Mouse (Mus musculus) cortical plate, adult 2 months (tissue): ENCODE results near the gene Tmem98. TPM values are rescaled to one million over a fixed set of nuclear protein-coding genes. Genes with fewer than 3 reads are reported as not detected.

ENCODE experiments used
- H3K27ac ChIP-seq: fragments of 200-500 bp; 2 replicates; pipeline ENCODE4 v1.5.1; 2012; ENCODE audit warnings: low read length, control low read depth, inconsistent platforms; ENCODE audit not compliant: insufficient read depth
- H3K4me1 ChIP-seq: fragments of 200-500 bp; 2 replicates; pipeline ENCODE4 v1.6.1; 2011; ENCODE audit warnings: low read length; ENCODE audit not compliant: control insufficient read depth, insufficient read depth
- H3K4me3 ChIP-seq: fragments of 200-500 bp; 2 replicates; pipeline ENCODE4 v1.5.1; 2011; ENCODE audit warnings: mild to moderate bottlenecking, low read length, control low read depth; ENCODE audit not compliant: insufficient read depth
- CTCF ChIP-seq: fragments of 200-500 bp; IDR thresholded peaks from 2 replicates; pipeline ENCODE4 v1.5.1; 2011; ENCODE audit warnings: mild to moderate bottlenecking, control low read depth, low read length; ENCODE audit not compliant: insufficient read depth; ENCODE audit errors: extremely low read depth
- POLR2A ChIP-seq: fragments of 200-500 bp; IDR thresholded peaks from 2 replicates; pipeline ENCODE4 v1.6.1; 2011; ENCODE audit warnings: mild to moderate bottlenecking, low read length, control low read depth; ENCODE audit not compliant: insufficient read depth; ENCODE audit errors: extremely low read depth
- polyA plus RNA-seq: library from polyadenylated mRNA; depleted of rRNA; stranded (reverse); fragments of >200 nt; gene quantifications from 2 replicates; pipeline ENCODE4 v1.2.3, GENCODE M21; 2012

The Tmem98 gene
- polyA plus RNA-seq, 1 experiment = 22.7 TPM

DNA sequence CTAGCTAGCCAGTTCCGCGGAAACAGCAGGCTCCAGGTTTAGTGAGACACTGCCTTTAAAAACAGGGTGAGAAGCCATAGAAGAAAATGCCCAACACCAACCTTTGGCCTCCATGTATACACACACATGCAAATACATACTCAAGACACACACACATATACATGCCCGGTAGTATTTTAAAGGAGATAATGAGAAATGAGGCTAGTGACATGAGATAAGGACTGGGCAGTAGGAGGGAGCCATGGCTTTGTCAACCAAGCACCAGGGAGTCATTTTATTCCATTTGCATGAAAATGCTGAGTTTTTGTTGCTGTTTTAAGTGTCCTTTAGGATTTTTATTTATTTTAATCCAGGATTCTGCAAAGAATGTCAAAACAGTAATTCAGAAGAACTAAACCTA is 19.6 kb upstream of the Tmem98 start:
- no peak for TF ChIP-seq POLR2A
- Histone ChIP-seq H3K27ac (no peak overlapping the region), H3K4me1 (no peaks in the 10 kb centered on the region), H3K4me3 (no peak overlapping the region)

DNA sequence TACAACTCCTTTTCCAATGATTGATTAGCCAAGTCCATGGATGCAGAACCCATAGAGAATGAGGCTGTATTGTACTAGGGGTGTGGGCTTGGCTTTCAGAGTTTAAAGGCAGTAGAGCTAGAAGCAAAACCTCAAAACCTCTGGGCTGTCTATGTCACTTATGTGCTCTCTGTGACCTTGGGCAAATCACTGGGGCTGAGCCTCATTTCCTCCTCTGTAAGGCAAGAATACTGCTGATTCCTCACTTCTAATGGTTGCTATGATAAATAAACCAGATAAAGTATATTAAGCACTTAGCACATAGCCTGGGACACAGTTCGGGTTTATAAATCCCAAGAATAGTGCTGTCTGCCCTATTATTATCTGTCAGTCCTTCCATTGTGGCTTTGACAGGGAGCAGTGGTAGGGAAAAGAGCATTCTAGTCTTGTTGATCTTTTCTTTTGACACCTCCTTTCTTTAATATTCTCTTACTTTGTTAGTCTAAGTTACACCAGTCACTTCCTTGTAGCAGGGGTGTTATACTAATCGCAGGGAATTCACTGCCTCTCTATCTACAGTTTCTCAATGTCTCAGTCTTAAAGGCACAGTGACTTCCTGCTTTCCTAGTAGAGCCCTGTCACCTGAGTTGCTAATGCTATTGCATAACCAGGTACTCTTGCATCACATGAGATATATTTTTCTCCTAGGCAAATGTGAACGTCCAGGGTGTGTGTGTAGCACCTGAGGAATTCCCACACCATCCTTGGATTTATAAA is 18.1 kb upstream of the Tmem98 start:
- no peak overlapping the region for H3K27ac ChIP-seq
- no peak overlapping the region for H3K4me3 ChIP-seq
- no peak for TF ChIP-seq POLR2A
- H3K4me1 ChIP-seq = no peaks in the 10 kb centered on the region

GRCm38 (mm10) chr11:80793386-80793785 is 16.6 kb upstream of the Tmem98 start:
- H3K27ac ChIP-seq = no peak overlapping the region
- TF ChIP-seq CTCF (no peak), POLR2A (no peak)
- no peaks in the 10 kb centered on the region for H3K4me1 ChIP-seq

GRCm38 (mm10) chr11:80794290-80794689 is 15.7 kb upstream of the Tmem98 start:
- no peak overlapping the region for H3K27ac ChIP-seq

More at GRCm38 (mm10) chr11:80793386-80793785, 16.6 kb upstream of the Tmem98 start:
- no peak overlapping the region for H3K4me3 ChIP-seq

GRCm38 (mm10) chr11:80795431-80795830 is 14.5 kb upstream of the Tmem98 start:
- Histone ChIP-seq H3K27ac (no peak overlapping the region), H3K4me3 (no peak overlapping the region), H3K4me1 (peaks cover 1% of the 10 kb centered on the region; the same call in 1 of the 2 replicates)
- TF ChIP-seq CTCF = no peak
- TF ChIP-seq POLR2A = no peak

More at GRCm38 (mm10) chr11:80794290-80794689, 15.7 kb upstream of the Tmem98 start:
- H3K4me3 ChIP-seq = no peak overlapping the region
- no peak for TF ChIP-seq CTCF
- no peak for TF ChIP-seq POLR2A
- peaks cover 1% of the 10 kb centered on the region; the same call in 1 of the 2 replicates for H3K4me1 ChIP-seq

DNA sequence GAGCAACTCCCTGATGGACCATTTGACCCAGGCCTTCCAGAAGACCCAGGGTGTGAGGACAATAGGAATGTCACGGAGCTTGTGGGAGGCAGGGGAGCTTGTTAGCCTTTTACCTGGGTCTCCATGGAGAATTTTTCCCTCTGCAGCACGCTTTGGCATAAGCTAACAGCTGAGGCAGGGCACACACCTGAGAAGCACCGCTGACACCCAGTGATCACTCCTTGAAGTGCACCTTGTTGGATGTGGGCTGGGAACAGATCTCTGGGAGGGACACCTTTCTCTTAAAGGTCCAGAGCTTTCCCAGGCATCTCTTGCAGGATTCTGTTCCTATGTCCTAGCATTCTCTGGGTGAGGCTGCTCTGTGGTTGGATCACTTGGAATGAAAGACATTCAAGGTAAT is 10.0 kb upstream of the Tmem98 start:
- peaks cover 1% of the 10 kb centered on the region; the same call in 1 of the 2 replicates for H3K4me1 ChIP-seq
- TF ChIP-seq POLR2A (no peak), CTCF (peak; percentile 45)
- H3K27ac ChIP-seq = no peak overlapping the region
- no peak overlapping the region for H3K4me3 ChIP-seq

GRCm38 (mm10) chr11:80802706-80803105 is 7.3 kb upstream of the Tmem98 start:
- Histone ChIP-seq H3K4me1 (peaks cover 1% of the 10 kb centered on the region; the same call in 1 of the 2 replicates), H3K4me3 (no peak overlapping the region), H3K27ac (no peak overlapping the region)
- no peak for TF ChIP-seq CTCF
- TF ChIP-seq POLR2A = no peak

DNA sequence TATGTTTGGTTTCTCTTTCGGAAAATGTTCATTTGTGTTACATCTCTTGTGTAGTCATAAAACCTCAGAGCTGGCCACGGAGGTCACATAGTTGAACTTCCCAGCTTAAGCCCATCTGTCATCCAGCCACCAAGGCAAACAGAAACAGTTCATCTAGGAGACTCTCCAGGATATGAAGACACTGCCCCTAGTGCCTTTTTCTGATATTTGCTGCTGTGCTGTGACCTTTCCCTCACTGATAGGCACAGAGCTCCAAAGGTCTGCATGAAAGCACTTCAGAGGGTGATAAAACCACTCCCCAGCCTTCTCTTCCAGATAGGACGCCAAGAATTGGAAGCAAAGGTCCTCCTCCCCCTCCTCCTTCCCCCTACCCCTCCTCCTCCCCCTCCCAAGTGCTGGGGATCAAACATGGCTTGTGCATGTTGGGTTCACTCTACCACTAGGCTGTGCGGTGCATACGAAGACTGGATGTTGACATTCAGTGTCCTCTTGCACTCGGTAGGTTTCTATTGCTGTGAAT is 1.4 kb upstream of the Tmem98 start:
- no peak overlapping the region for H3K4me3 ChIP-seq
- no peaks in the 10 kb centered on the region for H3K4me1 ChIP-seq
- TF ChIP-seq POLR2A = no peak
- no peak overlapping the region for H3K27ac ChIP-seq

- Histone ChIP-seq H3K4me3 (peak overlapping the region; percentile 42; the same call in 1 of the 2 replicates), H3K27ac (peak overlapping the region; percentile 82), H3K4me1 (no peaks in the 10 kb centered on the region)
- TF ChIP-seq POLR2A (no peak), CTCF (no peak)
Measured at GRCm38 (mm10) chr11:80809666-80809992, 346 bp upstream of the Tmem98 start.

- H3K27ac ChIP-seq = no peak overlapping the region
- no peak for TF ChIP-seq CTCF
- no peak for TF ChIP-seq POLR2A
Measured at GRCm38 (mm10) chr11:80811156-80811555, 1.2 kb downstream of the Tmem98 start.

More at GRCm38 (mm10) chr11:80811156-80811555, 1.2 kb downstream of the Tmem98 start:
- peak overlapping the region; percentile 42 for H3K4me3 ChIP-seq
- 0 out of 2 replicates have a peak, but pooled peaks cover 1% of the 10 kb centered on the region for H3K4me1 ChIP-seq
